Mouse (Mus musculus): Measurements from ENCODE around the gene Efcab1. TPM values are rescaled to one million over a fixed set of nuclear protein-coding genes. Genes with fewer than 3 reads are reported as not detected.
A peak's percentile ranks its signal among the peaks of the same experiment; 100 is the strongest.

The Efcab1 gene
- polyA plus RNA-seq, 1 experiment from 2014 or later: 19.5 TPM

GRCm38 (mm10) chr16:14959743-14960142, 53.3 kb downstream of the Efcab1 start:
- Histone ChIP-seq H3K4me1 (ENCODE audit: control insufficient read depth, insufficient read depth, low read length) (no peaks in the 10 kb centered on the region), H3K4me2 (replicated peaks; ENCODE audit: low read depth, low read length) (no peak overlapping the region), H3K9me3 (ENCODE audit: control insufficient read depth, low read depth, low read length) (0 out of 2 replicates have a peak, but pooled peaks cover 5% of the 10 kb centered on the region), H3K4me3 (ENCODE audit: low read depth, low read length) (no peak overlapping the region), H3K27ac (ENCODE audit: low read length) (no peak overlapping the region), H3K36me3 (ENCODE audit: control insufficient read depth, insufficient read depth, low read length) (no peaks in the 10 kb centered on the region), H3K9ac (replicated peaks; ENCODE audit: low read depth, low read length) (no peak overlapping the region), H3K27me3 (ENCODE audit: control insufficient read depth, insufficient read depth, low read length) (no peaks in the 10 kb centered on the region)
- ATAC-seq (ENCODE audit: insufficient number of reproducible peaks, insufficient read depth, low FRiP score, low read depth): no peak
- WGBS: 93% methylated on average over 8 of the region's 8 CpGs

- no peak overlapping the region for H3K27ac ChIP-seq (ENCODE audit: low read length)
- no peak overlapping the region for H3K9ac ChIP-seq (replicated peaks; ENCODE audit: low read depth, low read length)
- H3K4me1 ChIP-seq (ENCODE audit: control insufficient read depth, insufficient read depth, low read length): no peaks in the 10 kb centered on the region
- H3K27me3 ChIP-seq (ENCODE audit: control insufficient read depth, insufficient read depth, low read length): no peaks in the 10 kb centered on the region
- WGBS: 50% methylated on average over 1 of the region's 1 CpGs
- H3K4me2 ChIP-seq (replicated peaks; ENCODE audit: low read depth, low read length): no peak overlapping the region
- no peaks in the 10 kb centered on the region for H3K9me3 ChIP-seq (ENCODE audit: control insufficient read depth, low read depth, low read length)
- H3K36me3 ChIP-seq (ENCODE audit: control insufficient read depth, insufficient read depth, low read length): no peaks in the 10 kb centered on the region
- H3K4me3 ChIP-seq (ENCODE audit: low read depth, low read length): no peak overlapping the region
- no peak for ATAC-seq (ENCODE audit: insufficient number of reproducible peaks, insufficient read depth, low FRiP score, low read depth)
Observed at GRCm38 (mm10) chr16:14973696-14974095, 67.3 kb downstream of the Efcab1 start.

- H3K9ac ChIP-seq (replicated peaks; ENCODE audit: low read depth, low read length): no peak overlapping the region
- WGBS: 91% methylated on average over 2 of the region's 2 CpGs
- no peaks in the 10 kb centered on the region for H3K9me3 ChIP-seq (ENCODE audit: control insufficient read depth, low read depth, low read length)
- no peaks in the 10 kb centered on the region for H3K4me1 ChIP-seq (ENCODE audit: control insufficient read depth, insufficient read depth, low read length)
- no peak for ATAC-seq (ENCODE audit: insufficient number of reproducible peaks, insufficient read depth, low FRiP score, low read depth)
- no peaks in the 10 kb centered on the region for H3K36me3 ChIP-seq (ENCODE audit: control insufficient read depth, insufficient read depth, low read length)
- no peak overlapping the region for H3K27ac ChIP-seq (ENCODE audit: low read length)
- no peak overlapping the region for H3K4me3 ChIP-seq (ENCODE audit: low read depth, low read length)
- H3K4me2 ChIP-seq (replicated peaks; ENCODE audit: low read depth, low read length): no peak overlapping the region
- H3K27me3 ChIP-seq (ENCODE audit: control insufficient read depth, insufficient read depth, low read length): no peaks in the 10 kb centered on the region
Observed at GRCm38 (mm10) chr16:14979228-14979627, 72.8 kb downstream of the Efcab1 start.

- no peak overlapping the region for H3K4me3 ChIP-seq (ENCODE audit: low read depth, low read length)
- H3K4me1 ChIP-seq (ENCODE audit: control insufficient read depth, insufficient read depth, low read length): no peaks in the 10 kb centered on the region
- H3K9me3 ChIP-seq (ENCODE audit: control insufficient read depth, low read depth, low read length): no peaks in the 10 kb centered on the region
- WGBS: 73% methylated on average over 6 of the region's 6 CpGs
- no peak overlapping the region for H3K9ac ChIP-seq (replicated peaks; ENCODE audit: low read depth, low read length)
- H3K36me3 ChIP-seq (ENCODE audit: control insufficient read depth, insufficient read depth, low read length): no peaks in the 10 kb centered on the region
- no peak overlapping the region for H3K4me2 ChIP-seq (replicated peaks; ENCODE audit: low read depth, low read length)
- H3K27ac ChIP-seq (ENCODE audit: low read length): no peak overlapping the region
- H3K27me3 ChIP-seq (ENCODE audit: control insufficient read depth, insufficient read depth, low read length): no peaks in the 10 kb centered on the region
- no peak for ATAC-seq (ENCODE audit: insufficient number of reproducible peaks, insufficient read depth, low FRiP score, low read depth)
Observed at GRCm38 (mm10) chr16:14989614-14990268, 83.3 kb downstream of the Efcab1 start.

GRCm38 (mm10) chr16:14991001-14991400, 84.6 kb downstream of the Efcab1 start:
- no peaks in the 10 kb centered on the region for H3K4me1 ChIP-seq (ENCODE audit: control insufficient read depth, insufficient read depth, low read length)
- no peaks in the 10 kb centered on the region for H3K9me3 ChIP-seq (ENCODE audit: control insufficient read depth, low read depth, low read length)
- no peaks in the 10 kb centered on the region for H3K36me3 ChIP-seq (ENCODE audit: control insufficient read depth, insufficient read depth, low read length)
- 79% methylated on average over 3 of the region's 3 CpGs for WGBS
- H3K27me3 ChIP-seq (ENCODE audit: control insufficient read depth, insufficient read depth, low read length): no peaks in the 10 kb centered on the region
- no peak overlapping the region for H3K27ac ChIP-seq (ENCODE audit: low read length)
- no peak overlapping the region for H3K4me2 ChIP-seq (replicated peaks; ENCODE audit: low read depth, low read length)
- no peak for ATAC-seq (ENCODE audit: insufficient number of reproducible peaks, insufficient read depth, low FRiP score, low read depth)
- H3K9ac ChIP-seq (replicated peaks; ENCODE audit: low read depth, low read length): no peak overlapping the region
- no peak overlapping the region for H3K4me3 ChIP-seq (ENCODE audit: low read depth, low read length)

GRCm38 (mm10) chr16:14992461-14993107, 86.2 kb downstream of the Efcab1 start:
- WGBS: 39% methylated on average over 3 of the region's 3 CpGs
- Histone ChIP-seq H3K9me3 (ENCODE audit: control insufficient read depth, low read depth, low read length) (no peaks in the 10 kb centered on the region), H3K27ac (ENCODE audit: low read length) (no peak overlapping the region), H3K27me3 (ENCODE audit: control insufficient read depth, insufficient read depth, low read length) (no peaks in the 10 kb centered on the region), H3K4me1 (ENCODE audit: control insufficient read depth, insufficient read depth, low read length) (no peaks in the 10 kb centered on the region), H3K36me3 (ENCODE audit: control insufficient read depth, insufficient read depth, low read length) (no peaks in the 10 kb centered on the region), H3K4me3 (ENCODE audit: low read depth, low read length) (no peak overlapping the region), H3K4me2 (replicated peaks; ENCODE audit: low read depth, low read length) (no peak overlapping the region), H3K9ac (replicated peaks; ENCODE audit: low read depth, low read length) (no peak overlapping the region)
- ATAC-seq (ENCODE audit: insufficient number of reproducible peaks, insufficient read depth, low FRiP score, low read depth): peak; percentile 61; the same call in 1 of the 2 replicates

- Histone ChIP-seq H3K9me3 (ENCODE audit: control insufficient read depth, low read depth, low read length) (no peaks in the 10 kb centered on the region), H3K9ac (replicated peaks; ENCODE audit: low read depth, low read length) (no peak overlapping the region), H3K4me2 (replicated peaks; ENCODE audit: low read depth, low read length) (no peak overlapping the region), H3K27ac (ENCODE audit: low read length) (no peak overlapping the region), H3K36me3 (ENCODE audit: control insufficient read depth, insufficient read depth, low read length) (no peaks in the 10 kb centered on the region), H3K27me3 (ENCODE audit: control insufficient read depth, insufficient read depth, low read length) (no peaks in the 10 kb centered on the region), H3K4me3 (ENCODE audit: low read depth, low read length) (no peak overlapping the region), H3K4me1 (ENCODE audit: control insufficient read depth, insufficient read depth, low read length) (no peaks in the 10 kb centered on the region)
- no peak for ATAC-seq (ENCODE audit: insufficient number of reproducible peaks, insufficient read depth, low FRiP score, low read depth)
- WGBS: 83% methylated on average over 2 of the region's 2 CpGs
Observed at GRCm38 (mm10) chr16:15014724-15015123, 108.3 kb downstream of the Efcab1 start.
